Mouse (Mus musculus) bone marrow macrophage, adult 2 months (primary cell): ENCODE measurements at regions not wholly inside any gene's neighbourhood (a gene's known extent, or its start where the extent isn't known, plus 50 kb on each side); places are given as distances from the start of the nearest gene placed in this dataset.

Experiments
- CTCF ChIP-seq: IDR thresholded peaks from 2 replicates; pipeline ENCODE4 v1.5.1; 2012; ENCODE audit warnings: low read depth, mild to moderate bottlenecking, low read length, moderate library complexity
- POLR2A ChIP-seq: IDR thresholded peaks from 2 replicates; pipeline ENCODE4 v1.6.1; 2012; ENCODE audit warnings: mild to moderate bottlenecking, low read depth, low read length, borderline replicate concordance

DNA sequence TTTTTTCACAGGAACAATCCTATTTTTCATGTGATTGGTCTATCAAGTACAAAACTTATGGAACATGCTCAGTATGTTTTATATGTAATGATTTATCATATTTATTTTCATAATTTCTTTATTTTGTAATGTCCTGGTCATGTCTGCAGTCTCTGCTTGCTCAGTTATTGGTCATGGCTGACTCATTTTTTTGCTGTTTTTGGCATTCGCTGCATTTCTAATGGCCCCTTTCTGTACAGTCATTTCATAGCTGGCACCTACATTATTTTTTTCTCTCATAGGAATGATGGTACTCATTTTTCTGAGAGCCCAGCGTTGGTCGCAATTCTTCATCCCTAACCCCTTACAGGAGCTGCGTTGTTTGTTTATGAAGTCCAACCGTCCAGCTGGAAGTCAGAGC lies 136.5 kb upstream of the Fam92a start:
- no peak for TF ChIP-seq CTCF
- no peak for TF ChIP-seq POLR2A
